Mouse (Mus musculus): ENCODE measurements at regions not wholly inside any gene's neighbourhood (a gene's known extent, or its start where the extent isn't known, plus 50 kb on each side); places are given as distances from the start of the nearest gene placed in this dataset.
"Not testable (repeated sequence)": the region's sequence is repeated elsewhere in the genome, so short reads cannot be mapped to it uniquely, and the experiment has no call there.

- ATAC-seq (ENCODE audit: low FRiP score, low read depth) = no peak
- Histone ChIP-seq H3K4me3 (no peak overlapping the region), H3K27me3 (peaks cover 11% of the 10 kb centered on the region), H3K9me3 (no peaks in the 10 kb centered on the region), H3K36me3 (no peaks in the 10 kb centered on the region), H3K4me1 (peaks cover 13% of the 10 kb centered on the region), H3K27ac (no peak overlapping the region), H3K9ac (no peak overlapping the region), H3K4me2 (replicated peaks) (no peak overlapping the region)
- WGBS = 92% methylated on average over 11 of the region's 11 CpGs
These were observed 139.1 kb upstream of the Bcor start for GRCm38 (mm10) chrX:12299236-12299635.

- 52% methylated on average over 5 of the region's 5 CpGs for WGBS
- H3K9ac ChIP-seq = no peak overlapping the region
- no peaks in the 10 kb centered on the region for H3K9me3 ChIP-seq
- H3K4me1 ChIP-seq = peaks cover 7% of the 10 kb centered on the region; the same call in 1 of the 2 replicates
- no peaks in the 10 kb centered on the region for H3K36me3 ChIP-seq
- no peak overlapping the region for H3K4me2 ChIP-seq (replicated peaks)
- ATAC-seq (ENCODE audit: low FRiP score, low read depth) = no peak
- H3K27ac ChIP-seq = no peak overlapping the region
- peaks cover 7% of the 10 kb centered on the region for H3K27me3 ChIP-seq
- H3K4me3 ChIP-seq = no peak overlapping the region
These were observed 144.5 kb upstream of the Bcor start for GRCm38 (mm10) chrX:12304678-12305077.

- Histone ChIP-seq H3K4me3 (no peak overlapping the region), H3K4me2 (replicated peaks) (no peak overlapping the region), H3K9ac (no peak overlapping the region), H3K36me3 (no peaks in the 10 kb centered on the region), H3K27ac (no peak overlapping the region), H3K9me3 (no peaks in the 10 kb centered on the region), H3K27me3 (peaks cover 4% of the 10 kb centered on the region; the same call in 1 of the 2 replicates), H3K4me1 (peaks cover 7% of the 10 kb centered on the region; the same call in 1 of the 2 replicates)
- 49% methylated on average over 3 of the region's 3 CpGs for WGBS
- no peak for ATAC-seq (ENCODE audit: low FRiP score, low read depth)
These were observed 146.8 kb upstream of the Bcor start for GRCm38 (mm10) chrX:12306940-12307339.

GRCm38 (mm10) chrX:12312534-12312933, 152.4 kb upstream of the Bcor start:
- Histone ChIP-seq H3K9me3 (no peaks in the 10 kb centered on the region), H3K4me1 (no peaks in the 10 kb centered on the region), H3K27ac (no peak overlapping the region), H3K36me3 (no peaks in the 10 kb centered on the region), H3K4me2 (replicated peaks) (no peak overlapping the region), H3K4me3 (no peak overlapping the region), H3K9ac (no peak overlapping the region), H3K27me3 (peaks cover 4% of the 10 kb centered on the region; the same call in 1 of the 2 replicates)
- no peak for ATAC-seq (ENCODE audit: low FRiP score, low read depth)
- WGBS = 82% methylated on average over 5 of the region's 5 CpGs

- ATAC-seq (ENCODE audit: low FRiP score, low read depth) = no peak
- no peak overlapping the region for H3K9ac ChIP-seq
These were observed 155.5 kb upstream of the Bcor start for GRCm38 (mm10) chrX:12315658-12316057.

GRCm38 (mm10) chrX:12317488-12317887, 157.3 kb upstream of the Bcor start:
- H3K4me1 ChIP-seq; H3K9me3 ChIP-seq; ATAC-seq (ENCODE audit: low FRiP score, low read depth); H3K36me3 ChIP-seq; H3K4me3 ChIP-seq; H3K27me3 ChIP-seq; H3K4me2 ChIP-seq (replicated peaks); H3K9ac ChIP-seq; H3K27ac ChIP-seq: not testable (repeated sequence)
- 82% methylated on average over 2 of the region's 2 CpGs for WGBS

More at GRCm38 (mm10) chrX:12315658-12316057, 155.5 kb upstream of the Bcor start:
- Histone ChIP-seq H3K27ac (no peak overlapping the region), H3K27me3 (no peaks in the 10 kb centered on the region), H3K4me3 (no peak overlapping the region), H3K4me1 (no peaks in the 10 kb centered on the region), H3K9me3 (no peaks in the 10 kb centered on the region), H3K4me2 (replicated peaks) (no peak overlapping the region), H3K36me3 (no peaks in the 10 kb centered on the region)
- WGBS = 93% methylated on average over 3 of the region's 3 CpGs

GRCm38 (mm10) chrX:12318848-12319651, 158.9 kb upstream of the Bcor start:
- no peaks in the 10 kb centered on the region for H3K36me3 ChIP-seq
- no peak overlapping the region for H3K9ac ChIP-seq
- no peak overlapping the region for H3K4me3 ChIP-seq
- ATAC-seq (ENCODE audit: low FRiP score, low read depth) = no peak
- H3K4me2 ChIP-seq (replicated peaks) = no peak overlapping the region
- no peak overlapping the region for H3K27ac ChIP-seq
- no peaks in the 10 kb centered on the region for H3K27me3 ChIP-seq
- WGBS = 35% methylated on average over 4 of the region's 4 CpGs
- no peaks in the 10 kb centered on the region for H3K9me3 ChIP-seq
- H3K4me1 ChIP-seq = no peaks in the 10 kb centered on the region

GRCm38 (mm10) chrX:12322453-12322852, 162.3 kb upstream of the Bcor start:
- Histone ChIP-seq H3K27ac (no peak overlapping the region), H3K27me3 (no peaks in the 10 kb centered on the region; the same call in 1 of the 2 replicates), H3K4me3 (no peak overlapping the region), H3K9me3 (no peaks in the 10 kb centered on the region), H3K9ac (no peak overlapping the region), H3K4me2 (replicated peaks) (no peak overlapping the region), H3K4me1 (no peaks in the 10 kb centered on the region), H3K36me3 (no peaks in the 10 kb centered on the region)
- WGBS = 90% methylated on average over 1 of the region's 1 CpGs
- no peak for ATAC-seq (ENCODE audit: low FRiP score, low read depth)

- Histone ChIP-seq H3K4me3 (no peak overlapping the region), H3K9me3 (no peaks in the 10 kb centered on the region), H3K4me2 (replicated peaks) (no peak overlapping the region), H3K9ac (no peak overlapping the region), H3K27ac (no peak overlapping the region), H3K27me3 (no peaks in the 10 kb centered on the region; the same call in 1 of the 2 replicates), H3K36me3 (no peaks in the 10 kb centered on the region), H3K4me1 (no peaks in the 10 kb centered on the region)
- WGBS = 89% methylated on average over 3 of the region's 3 CpGs
- no peak for ATAC-seq (ENCODE audit: low FRiP score, low read depth)
These were observed 163.1 kb upstream of the Bcor start for GRCm38 (mm10) chrX:12323268-12323667.

- ATAC-seq (ENCODE audit: low FRiP score, low read depth) = no peak
- Histone ChIP-seq H3K4me1 (no peaks in the 10 kb centered on the region), H3K4me2 (replicated peaks) (no peak overlapping the region), H3K36me3 (no peaks in the 10 kb centered on the region), H3K9ac (no peak overlapping the region), H3K9me3 (no peaks in the 10 kb centered on the region), H3K4me3 (no peak overlapping the region), H3K27ac (no peak overlapping the region), H3K27me3 (no peaks in the 10 kb centered on the region; the same call in 1 of the 2 replicates)
- WGBS = 77% methylated on average over 6 of the region's 6 CpGs
These were observed 163.7 kb upstream of the Bcor start for GRCm38 (mm10) chrX:12323812-12324211.

- Histone ChIP-seq H3K4me1 (no peaks in the 10 kb centered on the region), H3K27me3 (no peaks in the 10 kb centered on the region; the same call in 1 of the 2 replicates), H3K27ac (no peak overlapping the region), H3K4me3 (no peak overlapping the region), H3K9ac (no peak overlapping the region), H3K4me2 (replicated peaks) (no peak overlapping the region), H3K36me3 (no peaks in the 10 kb centered on the region), H3K9me3 (no peaks in the 10 kb centered on the region)
- 52% methylated on average over 4 of the region's 4 CpGs for WGBS
- no peak for ATAC-seq (ENCODE audit: low FRiP score, low read depth)
These were observed 167.3 kb upstream of the Bcor start for GRCm38 (mm10) chrX:12327464-12327863.

GRCm38 (mm10) chrX:12340561-12340960, 180.4 kb upstream of the Bcor start:
- WGBS = 74% methylated on average over 9 of the region's 9 CpGs
- Histone ChIP-seq H3K36me3 (no peaks in the 10 kb centered on the region), H3K27me3 (no peaks in the 10 kb centered on the region), H3K9me3 (no peaks in the 10 kb centered on the region), H3K4me1 (no peaks in the 10 kb centered on the region), H3K9ac (no peak overlapping the region), H3K4me2 (replicated peaks) (no peak overlapping the region), H3K27ac (no peak overlapping the region), H3K4me3 (no peak overlapping the region)
- no peak for ATAC-seq (ENCODE audit: low FRiP score, low read depth)

Data from limb, embryonic 13.5 days (tissue).